Mouse (Mus musculus): ENCODE measurements around the gene Wrnip1.
"Not testable (repeated sequence)": the region's sequence is repeated elsewhere in the genome, so short reads cannot be mapped to it uniquely, and the experiment has no call there.

Gene Wrnip1

DNA sequence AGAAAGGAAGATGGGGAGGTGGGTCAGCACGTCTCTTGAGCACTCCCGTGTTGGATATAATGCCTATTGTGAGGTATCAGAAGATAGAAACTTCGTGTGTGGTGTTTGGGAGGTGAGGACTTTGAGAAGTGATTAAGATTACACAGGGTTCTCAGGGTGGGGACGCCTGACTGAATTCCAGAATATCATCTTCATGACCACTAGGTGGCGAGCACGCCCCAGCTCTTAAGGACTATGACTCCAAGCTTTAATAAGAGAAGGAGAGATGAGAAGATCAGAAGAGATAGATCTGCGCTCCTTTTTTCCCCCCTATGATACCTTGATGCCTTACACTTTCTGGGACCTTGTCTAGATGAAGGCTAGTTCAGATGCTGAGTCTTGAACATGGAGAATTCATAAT lies 50.1 kb downstream of the Wrnip1 start:
- DNase-seq (ENCODE audit: low read depth, low spot score) = peak; percentile 44

DNA sequence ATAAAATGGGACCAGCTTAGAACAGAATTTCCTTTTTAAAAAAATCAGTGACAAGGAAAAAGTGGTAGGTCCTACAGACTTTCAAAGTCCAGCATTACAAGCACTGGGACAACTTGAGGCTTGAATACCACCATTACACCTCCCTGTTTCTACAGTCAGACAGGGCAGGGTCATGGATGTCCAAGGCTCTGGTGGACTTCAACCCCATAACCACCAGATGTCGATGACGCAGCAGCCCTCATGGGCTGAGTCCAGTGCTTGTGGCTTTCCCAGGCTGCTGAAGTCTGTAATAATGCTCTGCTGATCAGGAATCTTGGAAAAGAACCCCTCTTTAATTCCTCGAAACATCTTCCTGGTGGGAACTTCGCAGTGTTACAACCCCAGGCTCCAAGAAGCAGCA lies 50.7 kb downstream of the Wrnip1 start:
- DNase-seq (ENCODE audit: low read depth, low spot score) = no peak

DNA sequence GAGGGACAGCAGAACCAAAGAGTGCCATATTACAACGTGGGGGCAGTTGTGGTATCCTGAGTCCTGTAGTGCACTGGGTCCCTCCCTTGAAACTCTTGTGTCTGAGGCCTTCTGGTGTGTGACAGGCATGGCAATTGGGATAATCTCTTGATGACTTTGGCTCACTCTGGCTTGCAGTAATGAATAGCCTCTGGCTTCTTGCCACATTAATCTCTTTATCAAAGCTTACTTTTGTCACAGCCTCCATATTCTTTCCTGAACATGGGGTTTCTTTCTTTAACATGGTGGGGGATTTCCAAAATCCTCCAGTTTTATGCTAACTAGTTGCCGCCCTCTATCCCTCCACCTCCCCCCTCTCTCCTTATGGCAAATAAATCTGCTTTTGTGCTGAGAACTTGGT lies 51.2 kb downstream of the Wrnip1 start:
- DNase-seq (ENCODE audit: low read depth, low spot score) = no peak

DNA sequence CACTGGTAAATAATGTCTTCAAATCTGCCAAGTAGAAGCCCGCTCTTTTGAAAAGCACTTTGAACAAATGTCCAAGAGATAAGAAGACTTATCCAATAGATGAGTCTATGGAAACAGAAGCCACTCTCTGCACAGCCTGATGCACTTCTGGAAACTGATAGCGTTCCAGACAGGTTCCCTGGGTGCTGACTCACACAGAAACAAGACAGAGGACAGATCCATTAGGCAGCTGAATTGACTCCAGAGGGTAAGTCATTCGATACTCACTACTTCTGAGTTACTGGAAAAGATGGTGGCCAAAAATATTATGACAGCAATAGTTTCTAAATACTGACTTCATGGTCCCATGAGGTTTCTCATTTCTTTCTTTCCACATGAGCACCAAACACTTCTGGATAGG lies 59.0 kb downstream of the Wrnip1 start:
- no peak for DNase-seq (ENCODE audit: low read depth, low spot score)

DNA sequence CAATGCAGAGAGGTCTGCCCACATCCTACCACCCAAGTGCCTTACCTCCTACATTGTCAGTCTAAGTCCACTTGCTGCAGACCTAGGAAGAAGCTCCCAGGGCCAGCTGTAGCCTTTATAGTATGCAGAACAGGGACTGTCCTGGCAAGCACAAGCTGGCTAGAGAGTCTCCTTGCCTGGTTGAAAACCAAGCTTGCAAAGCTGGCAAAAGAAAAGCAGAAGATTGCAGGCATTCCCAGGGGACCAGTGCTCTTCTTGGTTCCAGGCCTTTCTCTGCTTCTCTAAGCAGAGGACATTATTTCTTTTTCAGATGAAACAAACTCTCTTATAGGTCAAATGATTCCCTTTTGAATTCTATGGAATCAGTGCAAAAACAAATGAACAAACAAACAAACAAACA lies 61.6 kb downstream of the Wrnip1 start:
- no peak for DNase-seq (ENCODE audit: low read depth, low spot score)

DNA sequence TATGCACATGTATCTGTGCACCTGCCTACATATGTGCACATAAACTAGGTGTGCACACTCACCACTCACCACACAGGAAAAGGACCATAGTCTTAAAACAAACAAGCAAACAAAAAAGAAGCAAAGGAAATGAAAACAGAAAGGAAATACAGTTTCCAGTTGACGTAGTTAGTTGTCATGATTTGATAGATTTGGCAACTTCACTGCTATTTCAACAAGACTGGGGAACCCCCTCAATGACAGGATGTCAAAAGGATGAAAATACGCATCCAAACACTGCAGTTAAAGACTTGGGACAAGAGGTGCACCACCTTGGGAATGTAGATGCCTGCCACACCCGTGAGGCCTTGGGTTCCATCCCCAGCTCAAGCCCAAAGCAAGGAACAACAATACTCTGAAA lies 62.7 kb downstream of the Wrnip1 start:
- not testable (repeated sequence) for DNase-seq (ENCODE audit: low read depth, low spot score)

DNA sequence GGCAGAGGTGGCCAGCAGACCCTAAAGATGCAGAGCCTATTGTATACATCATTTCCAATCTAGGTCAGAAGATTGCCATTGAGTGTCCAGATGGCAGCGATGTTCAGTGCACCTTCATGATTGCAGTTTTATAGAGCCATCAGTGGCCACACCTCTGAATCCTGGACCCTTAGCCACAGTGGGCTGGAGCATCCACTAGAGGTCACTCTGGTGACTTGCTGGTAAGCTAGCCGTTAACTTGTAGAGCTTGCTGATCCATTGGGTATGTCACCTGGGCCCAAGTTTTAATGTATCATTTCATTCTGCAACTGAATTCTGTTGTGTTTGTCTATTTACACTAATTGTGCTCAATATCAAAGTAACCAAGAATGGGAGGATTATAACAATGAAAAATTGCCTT lies 63.8 kb downstream of the Wrnip1 start:
- DNase-seq (ENCODE audit: low read depth, low spot score) = no peak

DNA sequence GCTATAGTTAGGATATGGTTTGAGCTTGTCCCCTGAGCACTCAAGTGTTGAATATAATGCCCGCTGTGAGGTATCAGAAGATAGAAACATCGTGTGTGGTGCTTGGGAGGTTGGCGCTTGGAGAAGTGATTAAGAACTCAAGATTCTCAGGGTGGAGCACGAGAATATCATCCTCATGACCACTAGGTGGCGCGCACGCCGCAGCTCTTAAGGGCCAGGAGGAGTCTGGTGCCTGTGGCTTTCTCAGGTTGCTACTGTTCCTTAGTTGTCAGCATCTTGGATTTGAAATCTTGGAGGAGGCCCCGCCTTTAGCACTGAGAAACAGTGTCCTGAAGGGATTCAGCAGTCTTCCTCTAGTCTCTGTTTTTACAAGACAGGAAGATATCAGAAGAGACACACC lies 64.6 kb downstream of the Wrnip1 start:
- peak; percentile 56 for DNase-seq (ENCODE audit: low read depth, low spot score)

DNA sequence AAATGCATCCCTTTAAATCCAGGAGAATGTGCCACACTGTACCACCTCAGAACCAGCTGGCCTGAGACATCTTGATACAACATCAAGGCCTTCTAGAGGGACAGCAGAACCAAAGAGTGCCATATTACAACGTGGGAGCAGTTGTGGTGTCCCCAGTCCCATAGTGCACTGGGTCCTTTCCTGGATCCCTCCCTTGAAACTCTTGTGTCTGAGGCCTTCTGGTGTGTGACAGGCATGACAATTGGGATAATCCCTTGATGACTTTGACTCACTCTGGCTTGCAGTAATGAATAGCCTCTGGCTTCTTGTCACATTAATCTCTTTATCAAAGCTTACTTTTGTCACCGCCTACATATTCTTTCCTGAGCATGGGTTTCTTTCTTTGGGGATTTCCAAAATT lies 65.2 kb downstream of the Wrnip1 start:
- DNase-seq (ENCODE audit: low read depth, low spot score) = no peak

DNA sequence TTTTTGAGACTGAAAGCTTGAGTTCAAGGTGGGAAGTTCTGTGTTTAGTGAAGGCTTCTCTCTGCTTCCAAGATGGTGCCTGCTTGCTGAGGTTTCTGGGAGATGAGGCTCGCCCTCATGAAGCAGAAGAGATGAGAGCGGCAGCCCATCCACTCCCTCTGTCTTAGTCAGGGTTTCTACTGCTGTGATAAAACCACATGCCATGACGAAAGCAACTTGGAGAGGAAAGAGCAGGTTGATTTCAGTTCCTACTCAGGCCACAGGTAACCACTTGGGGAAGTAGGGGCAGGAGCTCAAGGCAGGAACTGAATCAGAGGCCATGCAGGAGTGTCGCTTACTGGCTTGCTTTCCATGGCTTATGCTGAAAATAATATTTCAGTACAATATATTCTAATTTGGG lies 66.4 kb downstream of the Wrnip1 start:
- DNase-seq (ENCODE audit: low read depth, low spot score) = not testable (repeated sequence)

DNA sequence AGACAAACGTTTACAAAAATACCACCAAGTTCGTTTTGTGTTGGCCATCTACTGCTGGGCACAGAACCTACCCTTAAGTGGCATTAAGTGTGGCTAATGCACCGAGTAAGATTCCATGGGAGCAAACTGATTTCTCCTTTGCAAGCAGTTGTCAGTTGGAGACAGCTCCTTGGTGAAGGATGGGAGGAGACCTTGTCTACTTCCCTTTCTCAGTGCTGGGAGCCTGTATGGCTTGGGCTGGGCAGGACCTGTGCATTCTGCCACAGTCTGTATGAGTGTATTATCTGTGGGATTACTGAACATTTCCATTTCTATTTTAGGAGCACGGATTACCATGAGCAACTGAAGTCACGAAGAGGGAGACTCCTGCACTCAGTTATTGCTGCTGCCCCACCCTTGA lies 67.0 kb downstream of the Wrnip1 start:
- no peak for DNase-seq (ENCODE audit: low read depth, low spot score)
